Mouse (Mus musculus) midbrain, embryonic 13.5 days (tissue): ENCODE results near the gene Srsf11. TPM values are rescaled to one million over a fixed set of nuclear protein-coding genes. Genes with fewer than 3 reads are reported as not detected.

ENCODE experiments used
- ATAC-seq: fragments of 200-750 bp; cut with Nextera tagmentation; 2 replicates; pipeline ENCODE4 v1.8.0; 2017; ENCODE audit warnings: mild to moderate bottlenecking, moderate TSS enrichment, moderate library complexity
- H3K27ac ChIP-seq: fragments of 300-500 bp; sonication (generic); 2 replicates; pipeline ENCODE4 v1.5.1; 2015; ENCODE audit warnings: inconsistent platforms, mild to moderate bottlenecking, moderate library complexity
- H3K27me3 ChIP-seq: fragments of 300-500 bp; sonication (generic); 2 replicates; pipeline ENCODE4 v1.6.1; 2015; ENCODE audit warnings: mild to moderate bottlenecking, inconsistent platforms
- H3K36me3 ChIP-seq: fragments of 300-500 bp; sonication (generic); 2 replicates; pipeline ENCODE4 v1.6.1; 2015; ENCODE audit warnings: mild to moderate bottlenecking, inconsistent platforms
- H3K4me1 ChIP-seq: fragments of 300-500 bp; sonication (generic); replicated peaks from 2 replicates; pipeline ENCODE4 v1.6.1; 2015; ENCODE audit warnings: inconsistent platforms
- H3K4me2 ChIP-seq: fragments of 300-500 bp; sonication (generic); replicated peaks from 2 replicates; pipeline ENCODE4 v1.6.1; 2015; ENCODE audit warnings: moderate library complexity, mild to moderate bottlenecking, inconsistent platforms
- H3K4me3 ChIP-seq: fragments of 300-500 bp; sonication (generic); replicated peaks from 2 replicates; pipeline ENCODE4 v1.5.1; 2015; ENCODE audit warnings: mild to moderate bottlenecking, inconsistent platforms
- H3K9ac ChIP-seq: fragments of 300-500 bp; sonication (generic); replicated peaks from 2 replicates; pipeline ENCODE4 v1.6.1; 2015; ENCODE audit warnings: mild to moderate bottlenecking, inconsistent platforms
- H3K9me3 ChIP-seq: fragments of 300-500 bp; sonication (generic); 2 replicates; pipeline ENCODE4 v1.6.1; 2016; ENCODE audit warnings: mild to moderate bottlenecking, inconsistent platforms
- WGBS: fragments of 180-500 bp; shearing (Covaris S2); methylation state at CpG from one replicate; pipeline ENCODE4 v1.1.7; 2015; 5-methylcytosine and 5-hydroxymethylcytosine counted together
- polyA plus RNA-seq: library from polyadenylated mRNA; unstranded; fragments of >200 nt; fragmentation: Nextera tagmentation; extraction: Ambion mirVana; gene quantifications from 2 replicates; pipeline ENCODE4 v1.2.1, GENCODE M21; 2015

Gene Srsf11
- 309 and 336 TPM in 2 replicates for polyA plus RNA-seq

DNA sequence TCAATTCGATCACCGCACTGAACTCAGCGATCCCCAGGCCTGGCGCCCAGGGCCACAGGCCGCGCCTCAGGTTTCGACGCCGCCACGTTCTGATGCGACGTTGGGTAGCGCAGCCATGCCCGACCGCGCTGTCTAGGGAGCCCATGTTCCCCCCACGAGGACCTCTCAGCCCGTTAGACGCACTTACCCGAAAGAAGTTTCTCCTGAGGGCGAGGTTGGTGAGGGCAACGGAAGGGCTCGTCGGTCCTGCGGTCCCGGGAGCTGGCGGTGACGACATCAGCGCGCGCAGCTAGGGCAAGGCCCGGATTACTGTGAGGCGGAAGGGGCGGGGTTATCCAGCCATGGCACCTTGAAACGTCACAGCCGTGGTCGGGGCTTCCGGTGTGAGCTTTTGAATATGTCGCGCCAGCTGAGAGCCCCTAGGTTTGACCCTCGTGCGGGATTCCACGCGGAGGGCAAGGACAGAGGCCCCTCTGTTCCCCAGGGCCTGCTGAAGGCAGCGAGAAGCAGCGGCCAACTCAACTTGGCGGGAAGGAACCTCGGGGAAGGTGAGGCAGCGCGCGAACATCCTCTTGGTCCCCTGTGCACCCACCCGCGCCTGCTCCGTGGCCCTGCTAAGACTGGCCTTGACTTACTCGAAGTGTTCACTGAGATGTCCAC is at the start of gene Srsf11, which contains the start of gene Lrrc40:
TSS of gene Srsf11 (minus strand) at position 311 of the 660 bp plus-strand sequence.
TSS of gene Lrrc40 (plus strand) at position 334 of the 660 bp plus-strand sequence.
- Histone ChIP-seq H3K9me3 (no peaks in the 10 kb centered on the region), H3K4me3 (peak within 1 kb of the TSS; percentile 91), H3K27ac (peak within 1 kb of the TSS; percentile 77), H3K4me2 (peak within 1 kb of the TSS; percentile 74), H3K4me1 (peaks cover 37% of the 10 kb centered on the region), H3K9ac (peak within 1 kb of the TSS; percentile 77), H3K27me3 (no peaks in the 10 kb centered on the region), H3K36me3 (no peaks in the 10 kb centered on the region)
- under 1% methylated on average over 55 of the region's 55 CpGs for WGBS
- peak; percentile 96 for ATAC-seq

GRCm38 (mm10) chr3:158077828-158078227 is 41.4 kb upstream of the Srsf11 start:
- 70% methylated on average over 5 of the region's 5 CpGs for WGBS
- no peak overlapping the region for H3K9ac ChIP-seq
- no peaks in the 10 kb centered on the region for H3K27me3 ChIP-seq
- H3K4me2 ChIP-seq = no peak overlapping the region
- no peaks in the 10 kb centered on the region for H3K4me1 ChIP-seq
- H3K9me3 ChIP-seq = no peaks in the 10 kb centered on the region
- no peaks in the 10 kb centered on the region for H3K36me3 ChIP-seq
- no peak for ATAC-seq
- H3K4me3 ChIP-seq = no peak overlapping the region
- no peak overlapping the region for H3K27ac ChIP-seq

DNA sequence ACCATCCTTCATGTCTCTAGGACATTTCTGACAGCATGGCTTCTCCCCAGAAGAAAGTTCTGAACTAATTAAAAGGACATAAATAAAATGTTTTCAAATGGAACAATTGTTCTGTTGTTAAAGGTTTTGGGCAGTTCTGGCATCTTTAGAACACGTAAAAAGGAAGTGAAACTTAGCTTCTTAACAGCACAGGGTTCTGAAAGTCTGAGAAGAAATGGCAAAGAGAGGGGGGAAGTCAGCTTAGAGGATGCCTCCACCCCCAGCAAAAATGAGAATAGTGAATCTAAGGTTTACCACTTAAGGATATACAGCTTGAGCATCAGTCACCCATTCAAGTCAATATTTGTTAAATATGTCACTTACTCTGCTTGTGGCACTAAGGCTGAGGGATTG is 40.9 kb upstream of the Srsf11 start:
- Histone ChIP-seq H3K4me3 (no peak overlapping the region), H3K4me1 (no peaks in the 10 kb centered on the region), H3K4me2 (no peak overlapping the region), H3K27ac (no peak overlapping the region), H3K9me3 (no peaks in the 10 kb centered on the region), H3K9ac (no peak overlapping the region), H3K36me3 (no peaks in the 10 kb centered on the region), H3K27me3 (no peaks in the 10 kb centered on the region)
- ATAC-seq = no peak
- WGBS = 68% methylated on average over 1 of the region's 1 CpGs

- Histone ChIP-seq H3K27me3 (no peaks in the 10 kb centered on the region), H3K4me3 (no peak overlapping the region), H3K9ac (no peak overlapping the region), H3K4me1 (no peaks in the 10 kb centered on the region), H3K36me3 (no peaks in the 10 kb centered on the region), H3K4me2 (no peak overlapping the region), H3K9me3 (no peaks in the 10 kb centered on the region), H3K27ac (no peak overlapping the region)
- WGBS = 48% methylated on average over 4 of the region's 4 CpGs
- ATAC-seq = no peak
Measured at GRCm38 (mm10) chr3:158076685-158077379, 40.4 kb upstream of the Srsf11 start.

DNA sequence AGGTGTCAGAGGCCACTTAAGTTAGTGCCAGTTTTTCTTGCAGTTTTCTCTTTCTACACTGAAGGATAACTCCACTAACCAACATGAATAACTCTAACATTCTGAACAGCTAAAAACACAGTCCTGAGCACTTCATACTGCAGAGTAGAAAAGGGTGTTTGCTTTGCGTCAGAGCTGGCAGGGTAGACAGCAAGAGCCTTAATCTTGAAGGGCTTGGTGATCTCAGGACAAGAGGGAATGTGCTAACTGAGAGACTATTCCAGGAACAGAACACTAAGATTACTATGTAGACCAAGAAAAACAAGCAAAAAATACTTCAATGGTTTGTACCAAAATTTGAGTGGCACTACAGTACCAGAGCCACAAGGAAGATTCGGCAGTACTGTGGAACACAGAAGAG is 38.6 kb upstream of the Srsf11 start:
- no peak for ATAC-seq
- WGBS = 88% methylated on average over 2 of the region's 2 CpGs

DNA sequence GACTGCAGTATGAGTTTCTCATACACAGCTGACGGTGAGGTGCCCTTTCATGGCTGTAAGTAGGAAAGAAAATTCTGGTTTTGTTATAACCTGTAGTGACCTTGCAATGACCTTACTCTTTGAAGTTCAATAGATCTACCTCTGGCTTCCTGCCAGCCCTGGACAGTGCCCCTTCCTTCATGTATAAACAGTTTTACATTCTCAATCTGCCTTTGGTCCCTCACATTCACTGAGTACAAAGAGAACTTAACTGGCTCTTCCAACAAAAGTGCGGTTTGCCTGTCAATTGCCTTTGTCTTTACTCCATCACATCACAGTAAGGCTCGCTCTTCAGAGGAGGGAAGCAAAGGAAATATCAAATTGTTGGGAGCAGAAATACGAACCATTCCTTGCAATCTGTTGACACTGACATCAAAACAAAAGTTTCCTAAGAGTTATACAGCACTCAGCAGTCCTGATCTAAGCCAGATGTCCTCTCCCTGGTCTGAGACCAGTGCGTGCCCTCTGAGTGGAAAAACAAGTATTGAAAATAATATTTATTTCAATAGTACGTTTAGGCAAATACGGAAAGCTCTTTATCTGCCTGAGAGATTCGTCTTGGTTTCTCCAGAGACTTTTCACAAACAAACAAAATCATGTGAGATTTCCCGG is 32.3 kb upstream of the Srsf11 start:
- Histone ChIP-seq H3K9me3 (no peaks in the 10 kb centered on the region), H3K27me3 (no peaks in the 10 kb centered on the region), H3K4me3 (no peak overlapping the region), H3K27ac (no peak overlapping the region), H3K36me3 (peaks cover 9% of the 10 kb centered on the region), H3K4me2 (no peak overlapping the region), H3K9ac (no peak overlapping the region), H3K4me1 (no peaks in the 10 kb centered on the region)
- 86% methylated on average over 9 of the region's 9 CpGs for WGBS
- no peak for ATAC-seq

More for the DNA sequence above, 38.6 kb upstream of the Srsf11 start:
- H3K4me1 ChIP-seq = no peaks in the 10 kb centered on the region
- H3K9me3 ChIP-seq = no peaks in the 10 kb centered on the region
- no peak overlapping the region for H3K27ac ChIP-seq
- H3K4me3 ChIP-seq = no peak overlapping the region
- H3K27me3 ChIP-seq = no peaks in the 10 kb centered on the region
- no peak overlapping the region for H3K4me2 ChIP-seq
- H3K36me3 ChIP-seq = no peaks in the 10 kb centered on the region
- H3K9ac ChIP-seq = no peak overlapping the region

DNA sequence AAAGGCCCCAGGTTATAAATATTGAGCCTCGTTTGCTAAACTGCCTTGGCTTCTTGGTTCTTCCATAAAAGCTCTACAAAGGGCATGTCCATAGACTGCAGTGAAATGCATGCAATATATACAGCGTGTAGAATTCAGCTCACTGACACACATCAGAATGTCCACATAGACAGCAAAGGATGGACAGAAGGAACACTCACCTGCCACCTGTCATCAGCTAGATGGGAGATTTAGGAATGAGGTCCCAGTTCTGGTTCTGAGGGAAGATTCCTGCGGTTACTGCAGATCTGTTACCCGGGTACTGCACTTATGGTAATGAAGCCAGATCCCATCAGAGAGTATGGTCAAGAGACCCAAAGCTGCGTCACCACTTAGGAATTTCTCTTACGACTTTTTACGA is 31.5 kb upstream of the Srsf11 start:
- Histone ChIP-seq H3K4me2 (no peak overlapping the region), H3K4me3 (no peak overlapping the region), H3K9me3 (no peaks in the 10 kb centered on the region), H3K4me1 (no peaks in the 10 kb centered on the region), H3K27ac (no peak overlapping the region), H3K9ac (no peak overlapping the region), H3K36me3 (peaks cover 9% of the 10 kb centered on the region), H3K27me3 (no peaks in the 10 kb centered on the region)
- WGBS = 91% methylated on average over 7 of the region's 7 CpGs
- ATAC-seq = no peak

DNA sequence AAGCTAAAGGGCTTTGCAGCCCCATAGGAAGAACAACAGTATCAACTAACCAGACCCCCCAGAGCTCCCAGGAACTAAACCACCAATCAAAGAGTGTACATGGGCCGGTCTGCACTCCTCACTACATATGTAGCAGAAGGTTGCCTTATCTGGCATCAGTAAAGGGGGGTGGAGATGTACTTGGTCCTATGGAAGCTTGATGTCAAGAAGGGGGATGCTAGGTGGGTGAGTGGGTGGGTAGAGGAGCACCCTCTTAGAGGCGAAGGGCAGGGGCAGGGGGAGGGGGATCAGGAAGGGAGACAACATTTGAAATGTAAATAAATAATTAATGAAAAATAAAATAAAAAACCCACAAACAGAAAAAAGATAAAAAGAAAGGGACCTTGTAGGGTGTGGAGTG is 28.8 kb upstream of the Srsf11 start:
- Histone ChIP-seq H3K36me3 (peaks cover 18% of the 10 kb centered on the region), H3K4me1 (no peaks in the 10 kb centered on the region), H3K4me2 (no peak overlapping the region), H3K9me3 (no peaks in the 10 kb centered on the region), H3K27me3 (no peaks in the 10 kb centered on the region), H3K9ac (no peak overlapping the region), H3K27ac (no peak overlapping the region), H3K4me3 (no peak overlapping the region)
- peak; percentile 53; the same call in 1 of the 2 replicates for ATAC-seq
- 96% methylated on average over 2 of the region's 2 CpGs for WGBS

DNA sequence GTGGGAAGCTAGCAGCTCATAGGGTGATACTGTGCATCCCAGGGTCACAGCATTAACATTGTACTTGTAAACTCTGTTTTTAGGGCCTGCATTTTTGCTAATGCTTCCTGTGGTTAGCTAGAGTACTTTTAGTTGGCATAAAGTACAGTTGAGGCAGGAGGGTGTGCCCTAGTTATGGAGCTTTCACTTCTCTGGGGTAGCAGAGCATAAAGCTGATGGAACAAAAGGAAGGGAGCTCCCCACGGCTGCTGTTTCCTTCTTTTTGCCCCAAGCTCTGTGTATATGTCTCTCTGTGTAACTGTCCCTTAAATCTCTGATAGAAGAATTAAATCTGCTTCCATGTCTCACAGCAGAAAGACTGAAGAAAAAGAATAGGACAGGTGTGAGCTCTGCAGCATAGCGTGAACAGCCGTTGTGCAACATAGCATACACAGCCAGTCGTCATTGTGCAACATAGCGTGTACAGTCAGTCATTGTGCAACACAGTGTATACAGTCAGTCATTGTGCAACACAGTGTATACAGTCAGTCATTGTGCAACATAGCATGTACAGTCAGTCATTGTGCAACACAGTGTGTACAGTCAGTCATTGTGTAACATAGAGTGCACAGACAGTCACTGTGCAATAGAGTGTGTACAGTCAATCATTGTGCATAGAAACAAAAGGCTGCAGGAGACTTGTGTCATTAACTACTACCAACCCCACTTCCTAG is 25.5 kb upstream of the Srsf11 start:
- Histone ChIP-seq H3K27me3 (no peaks in the 10 kb centered on the region), H3K4me1 (no peaks in the 10 kb centered on the region), H3K4me3 (no peak overlapping the region), H3K9ac (no peak overlapping the region), H3K4me2 (no peak overlapping the region), H3K27ac (no peak overlapping the region), H3K36me3 (peaks cover 42% of the 10 kb centered on the region), H3K9me3 (no peaks in the 10 kb centered on the region)
- WGBS = 97% methylated on average over 5 of the region's 5 CpGs
- peak; percentile 34; the same call in 1 of the 2 replicates for ATAC-seq

- Histone ChIP-seq H3K4me1 (no peaks in the 10 kb centered on the region), H3K36me3 (peaks cover 52% of the 10 kb centered on the region), H3K4me3 (no peak overlapping the region), H3K27ac (no peak overlapping the region), H3K4me2 (no peak overlapping the region), H3K27me3 (no peaks in the 10 kb centered on the region), H3K9ac (no peak overlapping the region), H3K9me3 (no peaks in the 10 kb centered on the region)
- WGBS = 90% methylated on average over 2 of the region's 2 CpGs
- no peak for ATAC-seq
Measured at GRCm38 (mm10) chr3:158060621-158061291, 24.3 kb upstream of the Srsf11 start.

DNA sequence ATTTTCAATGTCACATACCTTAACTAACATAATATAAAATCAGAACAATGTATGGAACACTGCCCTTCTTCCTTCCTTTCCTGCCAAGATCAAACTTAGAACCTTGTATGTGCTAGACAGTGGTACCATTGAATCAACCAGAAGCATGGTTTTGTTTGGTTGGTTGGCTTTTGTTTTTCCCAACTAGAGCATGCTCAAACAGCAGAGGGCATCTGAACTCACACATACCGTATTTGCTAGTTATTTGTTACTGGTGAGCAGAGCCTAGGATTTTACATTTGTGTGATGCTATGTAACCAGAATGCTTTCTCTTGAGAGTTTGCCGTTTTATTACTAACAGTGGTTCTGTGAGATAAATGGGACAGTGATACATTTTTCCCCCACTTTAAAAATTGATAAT is 13.1 kb upstream of the Srsf11 start:
- Histone ChIP-seq H3K36me3 (peaks cover 25% of the 10 kb centered on the region), H3K27ac (no peak overlapping the region)
- WGBS = 86% methylated on average over 2 of the region's 2 CpGs

More for the DNA sequence above, 13.1 kb upstream of the Srsf11 start:
- no peak for ATAC-seq
- no peak overlapping the region for H3K4me3 ChIP-seq
- no peak overlapping the region for H3K4me2 ChIP-seq
- H3K4me1 ChIP-seq = no peaks in the 10 kb centered on the region
- H3K9ac ChIP-seq = no peak overlapping the region
- no peaks in the 10 kb centered on the region for H3K9me3 ChIP-seq
- no peaks in the 10 kb centered on the region for H3K27me3 ChIP-seq
